Mouse (Mus musculus) adrenal gland, adult 8-10 months (tissue): Measurements from ENCODE around the gene Trpm3. TPM values are rescaled to one million over a fixed set of nuclear protein-coding genes. Genes with fewer than 3 reads are reported as not detected.

Experiments
- DNase-seq: peaks from one replicate; pipeline ENCODE4 v3.0.0; 2022
- total RNA-seq, 4 experiments: library from RNA; stranded (reverse); gene quantifications; 2 replicates each; pipeline ENCODE4 v1.2.4; 2022

Trpm3 gene
- total RNA-seq, 4 experiments from 2014 or later: 0.81 to 2.5 (median 1.6) TPM

- no peak for DNase-seq
Measured at GRCm38 (mm10) chr19:22503469-22503868, 364.6 kb downstream of the Trpm3 start.

- DNase-seq: no peak
Measured at GRCm38 (mm10) chr19:22518508-22518907, 379.7 kb downstream of the Trpm3 start.

- no peak for DNase-seq
Measured at GRCm38 (mm10) chr19:22527944-22528343, 389.1 kb downstream of the Trpm3 start.

- no peak for DNase-seq
Measured at GRCm38 (mm10) chr19:22542990-22543709, 404.3 kb downstream of the Trpm3 start.

- peak; percentile 5 for DNase-seq
Measured at GRCm38 (mm10) chr19:22552179-22552578, 413.3 kb downstream of the Trpm3 start.

GRCm38 (mm10) chr19:22554421-22554941 is 415.6 kb downstream of the Trpm3 start:
- DNase-seq: no peak

GRCm38 (mm10) chr19:22572396-22572795 is 433.6 kb downstream of the Trpm3 start:
- DNase-seq: no peak

GRCm38 (mm10) chr19:22572849-22573248 is 434.0 kb downstream of the Trpm3 start:
- DNase-seq: no peak

- DNase-seq: no peak
Measured at GRCm38 (mm10) chr19:22582120-22582745, 443.4 kb downstream of the Trpm3 start.

- DNase-seq: no peak
Measured at GRCm38 (mm10) chr19:22594492-22594891, 455.6 kb downstream of the Trpm3 start.

- DNase-seq: no peak
Measured at GRCm38 (mm10) chr19:22595246-22595645, 456.4 kb downstream of the Trpm3 start.

GRCm38 (mm10) chr19:22596715-22597114 is 457.9 kb downstream of the Trpm3 start:
- no peak for DNase-seq

GRCm38 (mm10) chr19:22604322-22604721 is 465.5 kb downstream of the Trpm3 start:
- no peak for DNase-seq

GRCm38 (mm10) chr19:22607985-22608684 is 469.3 kb downstream of the Trpm3 start:
- DNase-seq: no peak

- DNase-seq: no peak
Measured at GRCm38 (mm10) chr19:22611621-22612020, 472.8 kb downstream of the Trpm3 start.

GRCm38 (mm10) chr19:22615367-22615766 is 476.5 kb downstream of the Trpm3 start:
- no peak for DNase-seq

GRCm38 (mm10) chr19:22624801-22625513 is 486.1 kb downstream of the Trpm3 start:
- DNase-seq: no peak

GRCm38 (mm10) chr19:22628878-22629277 is 490.0 kb downstream of the Trpm3 start:
- no peak for DNase-seq

GRCm38 (mm10) chr19:22631316-22631715 is 492.5 kb downstream of the Trpm3 start:
- DNase-seq: no peak

GRCm38 (mm10) chr19:22635635-22636034 is 496.8 kb downstream of the Trpm3 start:
- no peak for DNase-seq

GRCm38 (mm10) chr19:22637786-22638185 is 498.9 kb downstream of the Trpm3 start:
- no peak for DNase-seq

- DNase-seq: no peak
Measured at GRCm38 (mm10) chr19:22638394-22638954, 499.6 kb downstream of the Trpm3 start.
